Mouse (Mus musculus) liver, adult 2 months (tissue): ENCODE measurements around the gene Pik3r3. TPM values are rescaled to one million over a fixed set of nuclear protein-coding genes. Genes with fewer than 3 reads are reported as not detected.
A peak's percentile ranks its signal among the peaks of the same experiment; 100 is the strongest.

Experiments
- DNase-seq: peaks from one replicate; pipeline ENCODE4 v3.0.0-alpha.2; 2011; ENCODE audit warnings: low read depth, low spot score; ENCODE audit errors: extremely low read depth
- H3K27ac ChIP-seq: fragments of 200-500 bp; replicated peaks from 2 replicates; pipeline ENCODE4 v1.5.1; 2012; ENCODE audit warnings: low read depth, mild to moderate bottlenecking, control low read depth, inconsistent platforms, low read length; ENCODE audit not compliant: insufficient read depth
- H3K27me3 ChIP-seq: fragments of 200-500 bp; 2 replicates; pipeline ENCODE4 v1.6.1; 2012; ENCODE audit warnings: mild to moderate bottlenecking, moderate library complexity, low read length, inconsistent platforms; ENCODE audit not compliant: control insufficient read depth, insufficient read depth
- H3K36me3 ChIP-seq: fragments of 200-500 bp; 2 replicates; pipeline ENCODE4 v1.6.1; 2012; ENCODE audit warnings: low read length, inconsistent platforms; ENCODE audit not compliant: control insufficient read depth, insufficient read depth
- H3K4me1 ChIP-seq: fragments of 200-500 bp; 2 replicates; pipeline ENCODE4 v1.6.1; 2011; ENCODE audit warnings: low read length; ENCODE audit not compliant: control insufficient read depth, insufficient read depth
- H3K4me3 ChIP-seq: fragments of 200-500 bp; 2 replicates; pipeline ENCODE4 v1.5.1; 2011; ENCODE audit warnings: low read depth, mild to moderate bottlenecking, control low read depth, low read length, moderate library complexity; ENCODE audit not compliant: insufficient read depth
- H3K79me2 ChIP-seq: fragments of 200-500 bp; 2 replicates; pipeline ENCODE4 v1.6.1; 2012; ENCODE audit warnings: inconsistent platforms, mild to moderate bottlenecking, low read length, moderate library complexity; ENCODE audit not compliant: control insufficient read depth, insufficient read depth
- H3K9ac ChIP-seq: fragments of 200-500 bp; 2 replicates; pipeline ENCODE4 v1.6.1; 2012; ENCODE audit warnings: low read depth, mild to moderate bottlenecking, control low read depth, inconsistent platforms, low read length
- CTCF ChIP-seq: fragments of 200-500 bp; IDR thresholded peaks from 2 replicates; pipeline ENCODE4 v1.5.1; 2011; ENCODE audit warnings: low read depth, low read length, control low read depth
- POLR2A ChIP-seq: fragments of 200-500 bp; IDR thresholded peaks from 2 replicates; pipeline ENCODE4 v1.6.1; 2011; ENCODE audit warnings: low read length, control low read depth; ENCODE audit not compliant: insufficient read depth; ENCODE audit errors: extremely low read depth
- WGBS: fragments of 180-500 bp; shearing (Covaris S2); methylation state at CpG from one replicate; pipeline ENCODE4 v1.1.7; 2018; 5-methylcytosine and 5-hydroxymethylcytosine counted together
- polyA plus RNA-seq: library from polyadenylated mRNA; depleted of rRNA; stranded (reverse); fragments of >200 nt; gene quantifications from 2 replicates; pipeline ENCODE4 v1.2.3, GENCODE M21; 2012
- total RNA-seq: library from RNA; depleted of rRNA; stranded (reverse); fragments of >200 nt; gene quantifications from 2 replicates; pipeline ENCODE4 v1.2.3, GENCODE M21; 2014

Gene Pik3r3
- total and polyA plus RNA-seq, 2 experiments: 1.3 to 1.4 TPM

- WGBS: 96% methylated on average over 6 of the region's 6 CpGs
- H3K79me2 ChIP-seq: no peaks in the 10 kb centered on the region
- H3K36me3 ChIP-seq: no peaks in the 10 kb centered on the region
- H3K9ac ChIP-seq: no peak overlapping the region
- TF ChIP-seq POLR2A: no peak
- TF ChIP-seq CTCF: no peak
- H3K4me3 ChIP-seq: no peak overlapping the region
- H3K27me3 ChIP-seq: no peaks in the 10 kb centered on the region
- no peaks in the 10 kb centered on the region for H3K4me1 ChIP-seq
- H3K27ac ChIP-seq: no peak overlapping the region
- DNase-seq: no peak
Measured at GRCm38 (mm10) chr4:116268220-116268619, 46.8 kb downstream of the Pik3r3 start.

DNA sequence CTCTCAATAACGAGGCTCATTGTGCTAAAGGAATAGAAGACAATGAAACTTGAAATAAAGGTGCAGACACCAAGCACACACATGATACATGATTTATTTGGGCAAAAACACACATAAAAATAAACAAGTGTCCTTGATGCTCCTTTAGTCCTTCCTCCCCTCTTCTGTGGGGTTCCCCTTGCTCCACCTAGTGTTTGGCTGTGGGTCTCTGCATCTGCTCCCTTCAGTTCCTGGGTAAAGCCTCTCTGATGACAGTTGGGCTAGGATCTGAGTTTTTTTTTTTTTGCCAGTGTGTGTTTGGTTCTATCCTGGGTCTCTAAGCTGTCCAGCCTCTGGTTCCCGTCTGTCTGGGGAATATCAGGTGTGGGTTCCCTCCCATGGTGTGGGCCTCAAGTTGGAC, 60.8 kb downstream of the Pik3r3 start:
- H3K36me3 ChIP-seq: no peaks in the 10 kb centered on the region
- WGBS: 89% methylated on average over 2 of the region's 2 CpGs
- H3K27ac ChIP-seq: no peak overlapping the region
- no peaks in the 10 kb centered on the region for H3K79me2 ChIP-seq
- no peak for TF ChIP-seq POLR2A
- peak; percentile 14; the same call in 1 of the 2 replicates for TF ChIP-seq CTCF
- H3K4me3 ChIP-seq: no peak overlapping the region
- H3K4me1 ChIP-seq: no peaks in the 10 kb centered on the region
- no peak overlapping the region for H3K9ac ChIP-seq
- H3K27me3 ChIP-seq: no peaks in the 10 kb centered on the region
- DNase-seq: no peak

GRCm38 (mm10) chr4:116291561-116291960, 70.1 kb downstream of the Pik3r3 start:
- Histone ChIP-seq H3K27ac (no peak overlapping the region), H3K4me1 (no peaks in the 10 kb centered on the region)
- WGBS: 94% methylated on average over 6 of the region's 6 CpGs

DNA sequence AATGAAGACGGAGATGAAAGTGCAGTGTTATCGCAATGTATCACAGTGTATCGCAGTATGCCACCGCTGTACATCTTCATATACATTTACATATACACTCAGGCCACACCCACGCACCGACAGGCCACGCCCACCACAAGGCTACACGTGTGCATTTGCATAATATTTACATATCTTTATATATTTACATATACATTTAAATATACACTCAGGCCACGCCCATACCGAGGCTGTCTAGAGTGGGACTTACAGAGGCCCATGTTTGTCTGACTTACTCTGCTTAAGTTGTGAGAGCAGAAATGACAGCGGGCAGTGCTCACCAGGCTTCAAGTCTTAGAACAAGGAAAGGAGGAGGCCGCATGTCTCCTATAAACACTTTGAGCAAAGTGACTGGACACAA, 71.9 kb downstream of the Pik3r3 start:
- Histone ChIP-seq H3K4me3 (no peak overlapping the region), H3K9ac (no peak overlapping the region), H3K27ac (no peak overlapping the region), H3K27me3 (no peaks in the 10 kb centered on the region), H3K36me3 (no peaks in the 10 kb centered on the region), H3K4me1 (no peaks in the 10 kb centered on the region), H3K79me2 (no peaks in the 10 kb centered on the region)
- TF ChIP-seq CTCF (no peak), POLR2A (no peak)
- 88% methylated on average over 12 of the region's 12 CpGs for WGBS
- no peak for DNase-seq

More at GRCm38 (mm10) chr4:116291561-116291960, 70.1 kb downstream of the Pik3r3 start:
- Histone ChIP-seq H3K79me2 (no peaks in the 10 kb centered on the region), H3K36me3 (no peaks in the 10 kb centered on the region), H3K4me3 (no peak overlapping the region), H3K27me3 (no peaks in the 10 kb centered on the region), H3K9ac (no peak overlapping the region)
- TF ChIP-seq CTCF: no peak
- TF ChIP-seq POLR2A: no peak
- no peak for DNase-seq

GRCm38 (mm10) chr4:116300878-116301355, 79.5 kb downstream of the Pik3r3 start:
- Histone ChIP-seq H3K27me3 (no peaks in the 10 kb centered on the region), H3K4me1 (peaks cover 2% of the 10 kb centered on the region; the same call in 1 of the 2 replicates), H3K36me3 (no peaks in the 10 kb centered on the region), H3K79me2 (no peaks in the 10 kb centered on the region), H3K27ac (peak overlapping the region; percentile 2; the same call in 1 of the 2 replicates), H3K9ac (no peak overlapping the region), H3K4me3 (no peak overlapping the region)
- no peak for DNase-seq
- WGBS: 61% methylated on average over 4 of the region's 4 CpGs
- TF ChIP-seq POLR2A (no peak), CTCF (no peak)

DNA sequence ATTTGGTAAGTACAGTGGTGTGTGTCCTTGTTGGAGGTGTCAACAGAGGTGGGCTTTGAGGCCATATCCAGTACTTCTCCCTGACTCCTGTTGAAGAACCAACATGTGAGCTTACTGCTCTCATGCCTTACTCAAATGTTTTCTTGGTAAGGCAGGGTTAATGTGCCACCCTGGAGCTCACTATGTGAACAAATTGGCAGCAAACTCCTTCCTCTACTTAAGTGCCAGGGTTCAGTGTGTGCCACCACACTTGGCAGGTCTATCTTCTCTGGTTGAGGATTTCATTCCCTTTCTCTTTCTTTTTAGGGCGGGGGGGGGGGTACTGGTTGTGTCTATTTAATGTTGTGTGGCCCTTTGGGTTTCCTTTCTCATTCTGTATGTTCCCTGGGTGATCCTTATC, 83.1 kb downstream of the Pik3r3 start:
- Histone ChIP-seq H3K27me3 (no peaks in the 10 kb centered on the region), H3K9ac (no peak overlapping the region), H3K27ac (no peak overlapping the region), H3K4me1 (no peaks in the 10 kb centered on the region; the same call in 1 of the 2 replicates), H3K4me3 (no peak overlapping the region), H3K36me3 (peaks cover 12% of the 10 kb centered on the region; the same call in 1 of the 2 replicates), H3K79me2 (no peaks in the 10 kb centered on the region)
- DNase-seq: no peak
- 16% methylated on average over 1 of the region's 1 CpGs for WGBS
- no peak for TF ChIP-seq POLR2A
- no peak for TF ChIP-seq CTCF
